ENCODE assay signal across 19 mouse cellular contexts in the genomic region with DNA sequence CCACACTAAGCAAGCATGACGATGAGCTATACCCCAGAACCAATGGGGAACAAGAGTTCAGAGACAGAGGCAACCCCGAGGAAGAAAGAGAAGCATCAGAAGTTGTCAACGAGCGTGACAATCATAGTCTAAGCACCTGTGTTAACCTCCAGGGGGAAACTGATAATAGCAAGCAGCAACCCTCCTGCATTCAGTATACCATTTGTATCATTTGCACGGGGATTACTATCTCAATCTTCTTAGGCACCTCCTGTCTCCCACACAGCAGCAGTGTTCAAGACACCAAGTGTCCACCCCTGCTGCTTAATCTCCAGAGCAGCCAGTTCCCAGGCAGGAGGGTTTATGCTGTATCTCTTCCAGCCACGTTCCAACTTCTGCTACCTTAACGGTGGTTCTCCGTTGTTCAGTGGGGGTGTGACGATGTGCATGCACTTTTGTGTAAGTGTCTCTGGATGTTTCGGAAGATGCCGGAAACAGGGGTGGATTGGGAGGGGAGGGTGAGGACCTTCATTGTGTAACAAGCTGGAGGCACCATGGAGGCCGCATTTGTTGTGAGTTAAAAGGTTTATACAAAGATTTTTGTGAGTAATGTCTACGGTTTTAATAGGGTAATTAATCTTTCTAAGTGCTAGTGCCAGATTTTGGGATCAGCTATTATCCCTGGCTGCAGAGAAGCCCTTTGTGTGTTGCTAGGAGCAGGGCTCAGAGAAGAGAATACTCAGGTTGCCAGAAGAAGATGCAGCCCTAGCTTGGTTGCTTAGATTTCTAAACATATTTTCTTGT.
DNase-seq lines count a peak whose midpoint lies in the region; ATAC-seq and TF ChIP-seq lines count a peak whose summit lies in the region.
"Had no signal": no experiment of that assay in that cellular context is flagged by ENCODE, and none has a peak within 500 bp of the region (broad histone marks: within the 10 kb centered on the region; RNA-seq: fewer than 3 reads in every experiment).

No protein-coding gene starts in this region.

- no peaks in the 10 kb centered on the region for H3K9me3 ChIP-seq in hindbrain, embryonic 11.5 days (ENCODE audit: control insufficient read depth, low read length)
- H3K9me3 ChIP-seq in midbrain, postnatal 0 days (ENCODE audit: low read length) = no peaks in the 10 kb centered on the region
- H3K9me3 ChIP-seq: heart, embryonic 15.5 days; limb, embryonic 13.5 days; megakaryocyte, embryonic 14.5 days; neural tube, embryonic 12.5 days had no signal

- DNase-seq in retina, postnatal 1 day = peak; percentile 26
- DNase-seq in retina, embryonic 14.5 days (ENCODE audit: low spot score) = no peak
- peak; percentile 43 for DNase-seq in hindbrain, embryonic 11.5 days (ENCODE audit: low spot score)
- peak; percentile 48 for DNase-seq in mesoderm, embryonic 11.5 days (ENCODE audit: low read depth, low spot score)
- peak; percentile 55 for DNase-seq in midbrain, postnatal 0 days (ENCODE audit: low spot score)
- no peak for DNase-seq in ovary, postnatal 36 days (ENCODE audit: low spot score)
- no peak for DNase-seq in frontal cortex, postnatal 36 days (ENCODE audit: low spot score in 2 of 2)
- no peak for DNase-seq in testis, postnatal 10 days (ENCODE audit: low spot score)
- DNase-seq: adrenal gland, postnatal 25 days; cerebellum, adult 9-11 months; heart, adult 18-20 months; kidney, adult 11 months; kidney, postnatal 25 days; thymus, postnatal 25 days had no signal

- H3K4me2 ChIP-seq in hindbrain, embryonic 11.5 days (replicated peaks; ENCODE audit: low read depth, low read length) = 0 out of 2 replicates have a peak overlapping the region, but pooled peaks have one; percentile 11
- H3K4me2 ChIP-seq in midbrain, postnatal 0 days (ENCODE audit: low read depth, low read length, poor library complexity, severe bottlenecking) = 0 out of 2 replicates have a peak overlapping the region, but pooled peaks have one; percentile 3
- H3K4me2 ChIP-seq: heart, embryonic 15.5 days; limb, embryonic 13.5 days; neural tube, embryonic 12.5 days had no signal

- peaks cover 3% of the 10 kb centered on the region; the same call in 1 of the 2 replicates for H3K4me1 ChIP-seq in hindbrain, embryonic 11.5 days (replicated peaks; ENCODE audit: control insufficient read depth, insufficient read depth, low read length)
- no peaks in the 10 kb centered on the region for H3K4me1 ChIP-seq in midbrain, postnatal 0 days (ENCODE audit: insufficient read depth, low read length)
- H3K4me1 ChIP-seq: heart, embryonic 15.5 days; limb, embryonic 13.5 days; megakaryocyte, embryonic 14.5 days had no signal

- no peak overlapping the region for H3K9ac ChIP-seq in hindbrain, embryonic 11.5 days (ENCODE audit: low read depth, low read length)
- H3K9ac ChIP-seq in midbrain, postnatal 0 days (replicated peaks; ENCODE audit: low read length, poor library complexity, severe bottlenecking) = no peak overlapping the region
- H3K9ac ChIP-seq: heart, embryonic 15.5 days; limb, embryonic 13.5 days; liver, embryonic 14.5 days; neural tube, embryonic 12.5 days had no signal

- WGBS in hindbrain, embryonic 11.5 days = 50% methylated on average over 13 of the region's 13 CpGs
- WGBS in midbrain, postnatal 0 days = 19% methylated on average over 13 of the region's 13 CpGs

- TF ChIP-seq CTCF in midbrain, postnatal 0 days (IDR thresholded peaks at IDR 0.05) = no peak

- no peak for ATAC-seq in hindbrain, embryonic 11.5 days (ENCODE audit: low FRiP score)
- no peak; the same call in 1 of the 2 replicates for ATAC-seq in midbrain, postnatal 0 days (ENCODE audit: low FRiP score)

- no peaks in the 10 kb centered on the region for H3K27me3 ChIP-seq in hindbrain, embryonic 11.5 days (ENCODE audit: control insufficient read depth, insufficient read depth, low read length)
- no peaks in the 10 kb centered on the region for H3K27me3 ChIP-seq in midbrain, postnatal 0 days (ENCODE audit: insufficient read depth, low read length)
- H3K27me3 ChIP-seq: heart, embryonic 15.5 days; limb, embryonic 13.5 days; megakaryocyte, embryonic 14.5 days; neural tube, embryonic 12.5 days had no signal

- no peaks in the 10 kb centered on the region for H3K36me3 ChIP-seq in hindbrain, embryonic 11.5 days (ENCODE audit: control insufficient read depth, insufficient read depth, low read length)
- H3K36me3 ChIP-seq in midbrain, postnatal 0 days (ENCODE audit: insufficient read depth, low read length) = no peaks in the 10 kb centered on the region
- H3K36me3 ChIP-seq: heart, embryonic 15.5 days; limb, embryonic 13.5 days; neural tube, embryonic 12.5 days had no signal

- no peak overlapping the region for H3K4me3 ChIP-seq in hindbrain, embryonic 11.5 days (ENCODE audit: low read depth, low read length)
- H3K4me3 ChIP-seq in midbrain, postnatal 0 days (ENCODE audit: low read depth, low read length) = no peak overlapping the region
- H3K4me3 ChIP-seq: heart, embryonic 15.5 days; limb, embryonic 13.5 days; megakaryocyte, embryonic 14.5 days; neural tube, embryonic 12.5 days had no signal

- H3K27ac ChIP-seq in hindbrain, embryonic 11.5 days (ENCODE audit: low read depth, low read length) = peak overlapping the region; percentile 47
- no peak overlapping the region for H3K27ac ChIP-seq in midbrain, postnatal 0 days (ENCODE audit: low read depth, low read length)
- H3K27ac ChIP-seq: heart, embryonic 15.5 days; limb, embryonic 13.5 days; liver, embryonic 14.5 days; neural tube, embryonic 12.5 days had no signal

Comparison
In these comparisons a context has a peak if more than half of its experiments do, and no peak if none do; other contexts are left out.
1. DNase-seq: peak in retina, postnatal 1 day (single experiment), hindbrain, embryonic 11.5 days (single experiment), mesoderm, embryonic 11.5 days (single experiment) and midbrain, postnatal 0 days (single experiment); none in retina, embryonic 14.5 days (single experiment), ovary, postnatal 36 days (single experiment), frontal cortex, postnatal 36 days (0 of 2) and testis, postnatal 10 days (single experiment).